Mouse (Mus musculus) midbrain, postnatal 0 days (tissue): ENCODE results near the gene Aldoart2. TPM values are rescaled to one million over a fixed set of nuclear protein-coding genes. Genes with fewer than 3 reads are reported as not detected.
A peak's percentile ranks its signal among the peaks of the same experiment; 100 is the strongest.

Experiments
- ATAC-seq: fragments of 200-750 bp; cut with Nextera tagmentation; 2 replicates; pipeline ENCODE4 v1.8.0; 2017; ENCODE audit warnings: moderate number of reproducible peaks, mild to moderate bottlenecking, moderate TSS enrichment, moderate library complexity; ENCODE audit not compliant: low FRiP score
- DNase-seq: peaks from one replicate; pipeline ENCODE4 v3.0.0-alpha.2; 2015; ENCODE audit warnings: low spot score
- H3K27ac ChIP-seq: fragments of 300-500 bp; sonication (generic); 2 replicates; pipeline ENCODE4 v1.5.1; 2014; ENCODE audit warnings: low read depth, mild to moderate bottlenecking, low read length, mixed read lengths
- H3K27me3 ChIP-seq: fragments of 300-500 bp; sonication (generic); 2 replicates; pipeline ENCODE4 v1.6.1; 2014; ENCODE audit warnings: low read length, control low read depth, mixed read lengths; ENCODE audit not compliant: insufficient read depth
- H3K36me3 ChIP-seq: fragments of 300-500 bp; sonication (generic); 2 replicates; pipeline ENCODE4 v1.6.1; 2014; ENCODE audit warnings: low read length, control low read depth, mixed read lengths; ENCODE audit not compliant: insufficient read depth
- H3K4me1 ChIP-seq: fragments of 300-500 bp; sonication (generic); 2 replicates; pipeline ENCODE4 v1.6.1; 2014; ENCODE audit warnings: mild to moderate bottlenecking, control low read depth, antibody characterized with exemption, low read length, mixed read lengths; ENCODE audit not compliant: insufficient read depth
- H3K4me2 ChIP-seq: fragments of 300-500 bp; sonication (generic); 2 replicates; pipeline ENCODE4 v1.6.1; 2014; ENCODE audit warnings: low read depth, mild to moderate bottlenecking, low read length, mixed read lengths; ENCODE audit not compliant: poor library complexity, severe bottlenecking
- H3K4me3 ChIP-seq: fragments of 300-500 bp; sonication (generic); 2 replicates; pipeline ENCODE4 v1.5.1; 2014; ENCODE audit warnings: low read depth, mild to moderate bottlenecking, low read length, moderate library complexity
- H3K9ac ChIP-seq: fragments of 300-500 bp; sonication (generic); replicated peaks from 2 replicates; pipeline ENCODE4 v1.6.1; 2014; ENCODE audit warnings: mild to moderate bottlenecking, low read length, moderate library complexity, mixed read lengths; ENCODE audit not compliant: poor library complexity, severe bottlenecking
- H3K9me3 ChIP-seq: fragments of 300-500 bp; sonication (generic); 2 replicates; pipeline ENCODE4 v1.6.1; 2016; ENCODE audit warnings: low read length, control low read depth
- CTCF ChIP-seq: IDR thresholded peaks from 2 replicates; pipeline ENCODE4 v1.5.1; 2016; ENCODE audit warnings: antibody characterized with exemption, mild to moderate bottlenecking
- WGBS: fragments of 180-500 bp; shearing (Covaris S2); extraction: QIAGEN DNeasy Blood & Tissue Kit; methylation state at CpG from one replicate; pipeline ENCODE4 v1.1.7; 2014; 5-methylcytosine and 5-hydroxymethylcytosine counted together
- polyA plus RNA-seq: library from polyadenylated mRNA; unstranded; fragments of >200 nt; fragmentation: Nextera tagmentation; extraction: Ambion mirVana; gene quantifications from 2 replicates; pipeline ENCODE4 v1.2.1, GENCODE M21; 2015
- total RNA-seq: library from RNA; depleted of rRNA; stranded (reverse); fragments of >200 nt; gene quantifications from 2 replicates; pipeline ENCODE4 v1.2.3, GENCODE M21; 2014; rRNA removed

Aldoart2 gene
- 0.14 TPM in 1 of 2 replicates, not detected in the other for total RNA-seq
- 0.10 TPM in 1 of 2 replicates, not detected in the other for polyA plus RNA-seq

GRCm38 (mm10) chr12:55565206-55565605 lies at the start of gene Aldoart2:
Aldoart2 (plus strand) TSS chr12:55565239.
- Histone ChIP-seq H3K4me2 (no peak within 1 kb of the TSS), H3K27ac (no peak within 1 kb of the TSS), H3K4me3 (no peak within 1 kb of the TSS), H3K9me3 (no peaks in the 10 kb centered on the region), H3K27me3 (no peaks in the 10 kb centered on the region), H3K9ac (no peak within 1 kb of the TSS), H3K4me1 (peaks cover 3% of the 10 kb centered on the region; the same call in 1 of the 2 replicates), H3K36me3 (no peaks in the 10 kb centered on the region)
- no peak for ATAC-seq
- 97% methylated on average over 19 of the region's 19 CpGs for WGBS
- TF ChIP-seq CTCF: no peak
- DNase-seq: no peak

GRCm38 (mm10) chr12:55518061-55518738 lies 46.8 kb upstream of the Aldoart2 start:
- WGBS: 39% methylated on average over 15 of the region's 15 CpGs

GRCm38 (mm10) chr12:55526983-55527752 lies 37.9 kb upstream of the Aldoart2 start:
- DNase-seq: peak; percentile 71
- ATAC-seq: peak; percentile 23; the same call in 1 of the 2 replicates
- Histone ChIP-seq H3K4me3 (no peak overlapping the region), H3K9me3 (no peaks in the 10 kb centered on the region), H3K4me1 (no peaks in the 10 kb centered on the region), H3K27me3 (no peaks in the 10 kb centered on the region), H3K9ac (no peak overlapping the region), H3K36me3 (no peaks in the 10 kb centered on the region), H3K4me2 (0 out of 2 replicates have a peak overlapping the region, but pooled peaks have one; percentile 3), H3K27ac (no peak overlapping the region)
- WGBS: 50% methylated on average over 15 of the region's 15 CpGs
- no peak for TF ChIP-seq CTCF

More at GRCm38 (mm10) chr12:55518061-55518738, 46.8 kb upstream of the Aldoart2 start:
- peak; percentile 60 for DNase-seq
- ATAC-seq: peak; percentile 27; the same call in 1 of the 2 replicates
- Histone ChIP-seq H3K36me3 (no peaks in the 10 kb centered on the region), H3K27me3 (no peaks in the 10 kb centered on the region), H3K4me1 (no peaks in the 10 kb centered on the region; the same call in 1 of the 2 replicates), H3K4me2 (0 out of 2 replicates have a peak overlapping the region, but pooled peaks have one; percentile 4), H3K9me3 (no peaks in the 10 kb centered on the region), H3K9ac (no peak overlapping the region), H3K27ac (no peak overlapping the region), H3K4me3 (no peak overlapping the region)
- peak; percentile 77 for TF ChIP-seq CTCF

- Histone ChIP-seq H3K27me3 (no peaks in the 10 kb centered on the region), H3K27ac (no peak overlapping the region), H3K4me3 (peak overlapping the region; percentile 14; the same call in 1 of the 2 replicates), H3K9me3 (no peaks in the 10 kb centered on the region), H3K36me3 (no peaks in the 10 kb centered on the region), H3K4me1 (no peaks in the 10 kb centered on the region), H3K9ac (no peak overlapping the region), H3K4me2 (peak overlapping the region; percentile 32)
- TF ChIP-seq CTCF: no peak
- peak; percentile 53 for DNase-seq
- ATAC-seq: no peak
- WGBS: 11% methylated on average over 14 of the region's 14 CpGs
These were observed 28.4 kb upstream of the Aldoart2 start for GRCm38 (mm10) chr12:55536537-55537135.

- WGBS: 39% methylated on average over 7 of the region's 7 CpGs
- DNase-seq (peak; percentile 14), ATAC-seq (no peak)
- H3K9ac ChIP-seq: no peak overlapping the region
- no peaks in the 10 kb centered on the region for H3K4me1 ChIP-seq
- no peaks in the 10 kb centered on the region for H3K27me3 ChIP-seq
- no peak overlapping the region for H3K27ac ChIP-seq
- no peaks in the 10 kb centered on the region for H3K9me3 ChIP-seq
- no peaks in the 10 kb centered on the region for H3K36me3 ChIP-seq
- no peak overlapping the region for H3K4me2 ChIP-seq
- no peak overlapping the region for H3K4me3 ChIP-seq
- TF ChIP-seq CTCF: no peak
These were observed 27.3 kb upstream of the Aldoart2 start for GRCm38 (mm10) chr12:55537742-55538141.
